Mouse (Mus musculus) central nervous system, embryonic 14 days (tissue): Measurements from ENCODE around the gene Hkdc1. TPM values are rescaled to one million over a fixed set of nuclear protein-coding genes. Genes with fewer than 3 reads are reported as not detected.

Experiments
- polyA plus RNA-seq: library from polyadenylated mRNA; depleted of rRNA; stranded (reverse); fragments of >200 nt; gene quantifications from 2 replicates; pipeline ENCODE4 v1.2.3, GENCODE M21; 2012; rRNA removed

The Hkdc1 gene
- 0.52 and 0.68 TPM in 2 replicates for polyA plus RNA-seq

DNA sequence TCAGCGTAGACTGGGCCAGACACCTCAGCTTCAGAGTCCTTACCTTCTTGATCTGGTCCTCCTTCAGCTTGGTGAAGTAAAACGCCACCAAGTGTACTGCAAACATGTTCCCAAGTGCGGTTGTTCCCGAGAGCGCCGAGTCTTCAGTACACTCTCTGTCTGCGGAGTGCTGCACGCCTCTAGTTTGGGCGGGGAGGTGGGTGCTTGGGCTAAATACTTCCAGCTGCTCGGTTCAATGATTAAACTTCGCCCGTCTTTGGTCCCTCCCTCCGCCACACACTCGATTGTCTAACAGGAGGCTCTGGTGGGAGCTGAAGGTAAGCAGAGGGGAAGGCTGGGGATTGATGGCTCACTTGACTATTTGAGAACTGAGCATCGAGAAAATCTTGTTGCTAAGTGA lies at the start of gene Hkdc1:
TSS of gene Hkdc1 (minus strand) at position 237 of the 400 bp plus-strand sequence.

DNA sequence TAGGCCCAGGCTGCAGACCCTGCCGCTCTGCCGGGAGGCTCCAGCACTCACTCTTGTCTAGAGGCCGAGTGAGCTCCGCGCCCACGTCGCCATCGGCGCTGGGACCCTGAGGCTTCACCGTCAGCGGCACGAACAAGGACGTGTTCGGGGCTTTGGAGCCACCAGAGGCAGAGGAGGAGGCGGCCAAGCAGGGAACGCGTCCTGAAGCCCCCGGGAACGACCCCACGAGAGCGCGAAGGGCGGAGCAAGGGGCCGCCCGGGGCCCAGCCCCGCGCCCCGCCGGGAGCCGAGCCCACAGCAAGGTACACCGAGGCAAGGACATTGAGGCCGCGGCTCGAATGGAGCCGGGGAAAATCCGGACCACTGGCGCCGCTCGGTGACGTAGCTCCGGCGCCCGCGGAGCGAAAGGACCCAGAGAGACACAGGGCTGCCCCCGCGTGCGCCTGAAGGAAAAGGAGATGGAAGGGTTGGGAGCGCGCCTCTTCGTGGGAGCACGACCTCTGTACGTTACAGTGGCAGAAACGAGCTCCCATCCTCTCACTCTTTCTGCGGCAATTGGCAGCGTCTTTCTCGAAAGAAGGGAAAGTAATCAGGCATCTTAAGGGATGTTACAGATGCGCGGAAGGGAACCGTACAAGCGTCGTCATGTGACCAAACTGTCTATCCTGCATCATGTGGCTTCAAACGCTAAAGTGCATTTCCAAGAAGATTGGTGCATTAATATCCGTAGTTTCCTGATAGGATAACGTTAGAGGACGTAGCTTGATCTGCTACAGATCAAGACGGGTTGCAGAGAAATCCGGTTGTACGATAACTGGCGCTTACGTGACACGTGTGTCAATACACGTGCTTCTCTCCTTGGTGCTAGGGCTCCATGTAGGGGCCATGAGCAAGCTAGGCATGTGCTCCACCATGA lies 27.3 kb upstream of the Hkdc1 start, which contains the start of the genes 4930507D05Rik and Supv3l1:
TSS of gene 4930507D05Rik (plus strand) at position 126 of the 916 bp plus-strand sequence.
TSS of gene Supv3l1 (minus strand) at position 375 of the 916 bp plus-strand sequence.

DNA sequence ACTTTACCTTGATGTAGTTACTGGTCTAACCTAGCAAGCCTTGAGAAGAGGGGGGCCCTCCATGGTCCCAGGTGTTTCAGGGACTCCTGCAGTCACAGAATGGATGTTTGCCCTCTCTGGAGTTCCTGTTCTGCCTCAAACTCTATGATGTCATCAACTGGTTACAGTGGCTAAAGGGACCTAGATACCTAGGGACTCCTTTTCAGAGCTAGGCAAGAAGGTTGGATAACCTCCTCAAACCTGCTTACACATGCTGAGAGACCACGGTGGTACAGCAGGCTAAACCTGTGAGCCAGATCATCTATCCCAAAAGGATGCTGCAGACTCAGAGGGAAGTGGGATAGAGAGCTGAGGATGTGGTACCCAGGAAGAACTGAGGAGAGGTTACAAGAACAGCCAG lies 42.5 kb downstream of the Hkdc1 start, which contains the start of gene Hk1:
TSS of gene Hk1 (minus strand) at position 101 of the 400 bp plus-strand sequence.

Other genes with a start within 250 kb of the Hkdc1 start
- gene Tspan15, start 191.2 kb downstream of the Hkdc1 start, polyA plus RNA-seq = 12.5 and 15.0 TPM in 2 replicates
- gene Tacr2, start 170.1 kb downstream of the Hkdc1 start, polyA plus RNA-seq = 0.04 TPM in 1 of 2 replicates, not detected in the other
- gene Hk1, start 42.6 kb downstream of the Hkdc1 start, polyA plus RNA-seq = 65.6 and 72.5 TPM in 2 replicates
- 0.80 and 0.95 TPM in 2 replicates for gene 4930507D05Rik, start 27.0 kb upstream of the Hkdc1 start, polyA plus RNA-seq
- 30.7 and 31.3 TPM in 2 replicates for gene Supv3l1, start 27.2 kb upstream of the Hkdc1 start, polyA plus RNA-seq
- 26.5 and 29.8 TPM in 2 replicates for gene Vps26a, start 64.3 kb upstream of the Hkdc1 start, polyA plus RNA-seq
- 6.1 and 9.6 TPM in 2 replicates for gene Srgn, start 105.0 kb upstream of the Hkdc1 start, polyA plus RNA-seq
- 62.4 and 68.2 TPM in 2 replicates for gene Kif1bp, start 156.0 kb upstream of the Hkdc1 start, polyA plus RNA-seq
- 46.7 and 50.2 TPM in 2 replicates for gene Ddx21, start 179.8 kb upstream of the Hkdc1 start, polyA plus RNA-seq
- gene Ddx50, start 228.7 kb upstream of the Hkdc1 start, polyA plus RNA-seq = 83.7 and 92.3 TPM in 2 replicates